Mouse (Mus musculus) neutrophil, adult 65 days (primary cell): ENCODE measurements around the gene Pdcl. TPM values are rescaled to one million over a fixed set of nuclear protein-coding genes. Genes with fewer than 3 reads are reported as not detected.

Experiments used
- total RNA-seq: library from RNA; stranded (reverse); gene quantifications from 2 replicates; pipeline ENCODE4 v1.2.4, GENCODE M21; 2023

Gene Pdcl
- 34.7 and 39.5 TPM in 2 replicates for total RNA-seq

GRCm38 (mm10) chr2:37358633-37359540 lies at the start of gene Pdcl:
Gene Pdcl, minus strand, starts transcription at chr2:37359332.

GRCm38 (mm10) chr2:37326215-37326614 lies 32.9 kb downstream of the Pdcl start, which contains the start of gene Olfr368:
Gene Olfr368, plus strand, starts transcription at chr2:37326515.

Other genes with a start within 250 kb of the Pdcl start
- not detected in 2 replicates for gene Olfr362, start 241.4 kb downstream of the Pdcl start, total RNA-seq
- not detected in 2 replicates for gene Olfr364-ps1, start 220.0 kb downstream of the Pdcl start, total RNA-seq
- gene Olfr365, start 171.1 kb downstream of the Pdcl start, total RNA-seq, result 0.07 TPM in 1 of 2 replicates, not detected in the other
- not detected in 2 replicates for gene Olfr366, start 147.8 kb downstream of the Pdcl start, total RNA-seq
- gene Olfr368, start 32.8 kb downstream of the Pdcl start, total RNA-seq, result not detected in 2 replicates
- gene Rc3h2, start 63.6 kb upstream of the Pdcl start, total RNA-seq, result 34.9 and 48.8 TPM in 2 replicates
- gene Zbtb26, start 83.8 kb upstream of the Pdcl start, total RNA-seq, result 2.6 and 3.0 TPM in 2 replicates
- 8.4 and 9.1 TPM in 2 replicates for gene Zbtb6, start 83.8 kb upstream of the Pdcl start, total RNA-seq
- gene Rabgap1, start 83.9 kb upstream of the Pdcl start, total RNA-seq, result 15.0 and 20.4 TPM in 2 replicates
- gene Gpr21, start 157.0 kb upstream of the Pdcl start, total RNA-seq, result 0.93 and 1.8 TPM in 2 replicates